ENCODE assay signal across 21 mouse cellular contexts in genomic region chr1:119442901-119443300, GRCm38 (mm10). TPM values are rescaled to one million over a fixed set of nuclear protein-coding genes. Genes with fewer than 3 reads are reported as not detected.
"Had no signal": no experiment of that assay in that cellular context is flagged by ENCODE, and none has a peak within 500 bp of the region (broad histone marks: within the 10 kb centered on the region; RNA-seq: fewer than 3 reads in every experiment).

No protein-coding gene starts in this region.

- H3K27ac ChIP-seq: lung, embryonic 15.5 days; macrophage; midbrain, embryonic 13.5 days; neural tube, embryonic 12.5 days; stomach, embryonic 15.5 days; stomach, postnatal 0 days had no signal

- DNase-seq: liver, postnatal 0 days; lung, adult 2 months; lung, postnatal 14 days; lung, postnatal 36 days; right cerebral cortex, postnatal 14 days; thymus, adult 2 months; thymus, postnatal 25 days; thymus, postnatal 4 days had no signal

- H3K9ac ChIP-seq: liver, postnatal 0 days; lung, embryonic 15.5 days; midbrain, embryonic 13.5 days; neural tube, embryonic 12.5 days; stomach, embryonic 15.5 days had no signal

- H3K9me3 ChIP-seq: lung, embryonic 15.5 days; midbrain, embryonic 13.5 days; neural tube, embryonic 12.5 days; stomach, embryonic 15.5 days had no signal

- H3K4me2 ChIP-seq: lung, embryonic 15.5 days; midbrain, embryonic 11.5 days; midbrain, embryonic 13.5 days; neural tube, embryonic 12.5 days; stomach, embryonic 15.5 days had no signal

- H3K4me1 ChIP-seq: lung, embryonic 15.5 days; megakaryocyte, embryonic 14.5 days; midbrain, embryonic 13.5 days; neural tube, embryonic 12.5 days; stomach, embryonic 15.5 days had no signal

- H3K4me3 ChIP-seq: lung, embryonic 15.5 days; megakaryocyte, embryonic 14.5 days; midbrain, embryonic 13.5 days; neural tube, embryonic 12.5 days; stomach, embryonic 15.5 days had no signal

- H3K27me3 ChIP-seq: lung, embryonic 15.5 days; midbrain, embryonic 13.5 days; neural tube, embryonic 12.5 days; stomach, embryonic 15.5 days had no signal

- H3K36me3 ChIP-seq: lung, embryonic 15.5 days; midbrain, embryonic 13.5 days; neural tube, embryonic 12.5 days; stomach, embryonic 15.5 days had no signal

- ATAC-seq: liver, postnatal 0 days; lung, postnatal 0 days; midbrain, embryonic 13.5 days; midbrain, embryonic 16.5 days had no signal

RNA-seq across cellular contexts. Expression of gene Inhbb, which starts 20.9 kb away (rescaled TPM):
- total RNA-seq: megakaryocyte progenitor cell, adult 5-6 weeks; monocyte, adult 5-6 weeks; neutrophil, adult 5-6 weeks had no signal
